Mouse (Mus musculus) thymus, adult 2 months (tissue): ENCODE results near the gene Hnrnpl. TPM values are rescaled to one million over a fixed set of nuclear protein-coding genes. Genes with fewer than 3 reads are reported as not detected.
"Not testable (repeated sequence)": the region's sequence is repeated elsewhere in the genome, so short reads cannot be mapped to it uniquely, and the experiment has no call there.

Experiments used
- DNase-seq: peaks from one replicate; pipeline ENCODE4 v3.0.0; 2021
- H3K27ac ChIP-seq: fragments of 200-500 bp; 2 replicates; pipeline ENCODE4 v1.5.1; 2012; ENCODE audit warnings: low read length, control low read depth; ENCODE audit not compliant: control insufficient read depth, insufficient read depth
- H3K27me3 ChIP-seq: fragments of 200-500 bp; 2 replicates; pipeline ENCODE4 v1.6.1; 2012; ENCODE audit warnings: mild to moderate bottlenecking, low read length, moderate library complexity, mixed read lengths; ENCODE audit not compliant: control insufficient read depth, insufficient read depth
- H3K36me3 ChIP-seq: fragments of 200-500 bp; 2 replicates; pipeline ENCODE4 v1.6.1; 2012; ENCODE audit warnings: mild to moderate bottlenecking, low read length, moderate library complexity; ENCODE audit not compliant: control insufficient read depth, insufficient read depth
- H3K4me1 ChIP-seq: fragments of 200-500 bp; replicated peaks from 2 replicates; pipeline ENCODE4 v1.6.1; 2012; ENCODE audit warnings: low read length; ENCODE audit not compliant: control insufficient read depth, insufficient read depth
- H3K4me3 ChIP-seq: fragments of 200-500 bp; 2 replicates; pipeline ENCODE4 v1.5.1; 2012; ENCODE audit warnings: mild to moderate bottlenecking, low read length, control low read depth, moderate library complexity; ENCODE audit not compliant: control insufficient read depth, insufficient read depth
- CTCF ChIP-seq: fragments of 200-500 bp; IDR thresholded peaks from 2 replicates; pipeline ENCODE4 v1.5.1; 2012; ENCODE audit warnings: mild to moderate bottlenecking, control low read depth, low read length, moderate library complexity, borderline replicate concordance; ENCODE audit not compliant: control insufficient read depth, poor library complexity, insufficient read depth; ENCODE audit errors: extremely low read depth
- POLR2A ChIP-seq: fragments of 200-500 bp; IDR thresholded peaks from 2 replicates; pipeline ENCODE4 v1.6.1; 2012; ENCODE audit warnings: mild to moderate bottlenecking, low read length, control low read depth, moderate library complexity; ENCODE audit not compliant: control insufficient read depth, poor library complexity, insufficient read depth; ENCODE audit errors: extremely low read depth
- WGBS: fragments of 180-500 bp; shearing (Covaris S2); methylation state at CpG from one replicate; pipeline ENCODE4 v1.1.7; 2018; 5-methylcytosine and 5-hydroxymethylcytosine counted together
- polyA plus RNA-seq: library from polyadenylated mRNA; depleted of rRNA; stranded (reverse); fragments of >200 nt; gene quantifications from 2 replicates; pipeline ENCODE4 v1.2.3, GENCODE M21; 2012; rRNA removed

Gene Hnrnpl
- polyA plus RNA-seq, 1 experiment: 568 TPM

DNA sequence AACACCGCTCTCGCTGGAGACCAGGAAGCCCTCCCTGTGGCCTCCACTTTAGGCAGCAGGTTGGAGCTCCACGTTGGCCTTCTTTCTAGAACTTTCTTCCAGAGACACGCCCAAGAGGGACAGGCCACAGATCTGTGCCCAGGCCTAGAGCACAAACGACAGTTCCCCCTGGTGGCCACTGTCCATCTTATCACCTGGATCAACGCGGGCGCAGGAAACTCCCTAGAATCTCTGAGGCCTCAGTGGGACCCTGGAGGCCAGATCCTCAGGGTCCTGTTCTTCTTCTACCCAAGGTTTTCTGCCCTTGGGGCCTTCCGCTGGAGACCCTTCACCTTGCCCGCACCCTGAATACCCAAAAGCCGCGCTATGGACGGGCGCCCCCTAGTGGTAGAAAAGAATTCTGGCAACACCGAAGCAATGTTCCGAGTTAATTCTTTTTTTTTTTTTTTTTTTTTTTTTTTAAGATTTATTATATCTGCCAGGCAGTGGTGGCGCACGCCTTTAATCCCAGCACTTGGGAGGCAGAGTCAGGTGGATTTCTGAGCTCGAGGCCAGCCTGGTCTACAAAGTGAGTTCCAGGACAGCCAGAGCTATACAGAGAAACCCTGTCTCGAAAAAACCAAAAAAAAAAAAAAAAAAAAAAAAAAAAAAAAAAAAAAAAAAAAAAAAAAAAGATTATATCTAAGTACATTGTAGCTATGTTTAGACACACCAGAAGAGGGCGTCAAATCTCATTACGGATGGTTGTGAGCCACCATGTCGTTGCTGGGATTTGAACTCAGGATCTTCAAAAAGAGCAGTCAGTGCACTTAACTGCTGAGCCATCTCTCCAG, 59.4 kb downstream of the Hnrnpl start:
- not testable (repeated sequence) for H3K27me3 ChIP-seq, H3K27ac ChIP-seq, H3K36me3 ChIP-seq
- TF ChIP-seq CTCF: peak; percentile 99
- WGBS: 19% methylated on average over 23 of the region's 23 CpGs
- Histone ChIP-seq H3K4me1 (peaks cover 37% of the 10 kb centered on the region), H3K4me3 (peak overlapping the region; percentile 13; the same call in 1 of the 2 replicates)
- peak; percentile 80 for DNase-seq

GRCm38 (mm10) chr7:28870901-28871664, 62.7 kb downstream of the Hnrnpl start:
- TF ChIP-seq CTCF (no peak), POLR2A (no peak)
- 91% methylated on average over 24 of the region's 24 CpGs for WGBS
- Histone ChIP-seq H3K4me3 (no peak overlapping the region), H3K27ac (no peak overlapping the region), H3K27me3 (no peaks in the 10 kb centered on the region), H3K4me1 (peaks cover 16% of the 10 kb centered on the region), H3K36me3 (no peaks in the 10 kb centered on the region)
- no peak for DNase-seq

Other genes with a start within 250 kb of the Hnrnpl start
- gene Samd4b, start 210.4 kb upstream of the Hnrnpl start, polyA plus RNA-seq: 118 and 139 TPM in 2 replicates
- gene Pak4, start 210.4 kb upstream of the Hnrnpl start, polyA plus RNA-seq: 32.8 and 37.7 TPM in 2 replicates
- gene Acp7, start 177.2 kb upstream of the Hnrnpl start, polyA plus RNA-seq: 0.69 and 0.92 TPM in 2 replicates
- 19.1 and 26.5 TPM in 2 replicates for gene Fbxo27, start 115.7 kb upstream of the Hnrnpl start, polyA plus RNA-seq
- gene Fbxo17, start 91.7 kb upstream of the Hnrnpl start, polyA plus RNA-seq: 5.0 and 6.2 TPM in 2 replicates
- 74.4 and 84.5 TPM in 2 replicates for gene Mrps12, start 66.7 kb upstream of the Hnrnpl start, polyA plus RNA-seq
- 63.2 and 63.9 TPM in 2 replicates for gene Sars2, start 66.5 kb upstream of the Hnrnpl start, polyA plus RNA-seq
- gene Ccer2, start 52.4 kb upstream of the Hnrnpl start, polyA plus RNA-seq: 0.16 and 0.24 TPM in 2 replicates
- 101 and 104 TPM in 2 replicates for gene Sirt2, start 41.8 kb upstream of the Hnrnpl start, polyA plus RNA-seq
- gene Nfkbib, start 41.0 kb upstream of the Hnrnpl start, polyA plus RNA-seq: 75.5 and 78.8 TPM in 2 replicates
- gene Rinl, start 19.6 kb upstream of the Hnrnpl start, polyA plus RNA-seq: 91.9 and 93.7 TPM in 2 replicates
- 287 and 359 TPM in 2 replicates for gene Ech1, start 16.7 kb downstream of the Hnrnpl start, polyA plus RNA-seq
- 23.2 and 29.7 TPM in 2 replicates for gene Lgals4, start 25.3 kb downstream of the Hnrnpl start, polyA plus RNA-seq
- 13.0 and 15.5 TPM in 2 replicates for gene Lgals7, start 55.3 kb downstream of the Hnrnpl start, polyA plus RNA-seq
- 0.20 and 1.00 TPM in 2 replicates for gene Capn12, start 72.9 kb downstream of the Hnrnpl start, polyA plus RNA-seq
- gene Actn4, start 153.8 kb downstream of the Hnrnpl start, polyA plus RNA-seq: 243 and 268 TPM in 2 replicates
- 362 and 396 TPM in 2 replicates for gene Eif3k, start 173.3 kb downstream of the Hnrnpl start, polyA plus RNA-seq
- gene Map4k1, start 173.5 kb downstream of the Hnrnpl start, polyA plus RNA-seq: 155 and 164 TPM in 2 replicates